Mouse (Mus musculus) MEL (cell line): ENCODE data around the gene Slc25a15. TPM values are rescaled to one million over a fixed set of nuclear protein-coding genes. Genes with fewer than 3 reads are reported as not detected.

Experiments
- DNase-seq: peaks from one replicate; pipeline ENCODE4 v3.0.0; 2011; ENCODE audit warnings: low read depth, low spot score
- H3K27ac ChIP-seq: 2 replicates; pipeline ENCODE4 v1.5.1; 2012; ENCODE audit warnings: low read depth, mild to moderate bottlenecking, control low read depth, low read length, moderate library complexity; ENCODE audit not compliant: control insufficient read depth
- H3K27me3 ChIP-seq, 2 experiments: fragments of 150-350 bp in 1 of 2; sonication (generic) in 1 of 2; 2 replicates each; pipeline ENCODE4 v1.6.1; 2012; ENCODE audit warnings: low read length in 2 of 2, mild to moderate bottlenecking in 2 of 2, improper control_type of control experiment in 1 of 2, moderate library complexity in 1 of 2; ENCODE audit not compliant: insufficient read depth in 2 of 2, control insufficient read depth in 1 of 2
- H3K36me3 ChIP-seq, 2 experiments: 2 replicates each; pipeline ENCODE4 v1.6.1; 2012 to 2014; ENCODE audit warnings: low read length in 2 of 2, improper control_type of control experiment in 1 of 2, inconsistent platforms in 1 of 2, mild to moderate bottlenecking in 1 of 2; ENCODE audit not compliant: insufficient read depth in 2 of 2, control insufficient read depth in 1 of 2
- H3K4me1 ChIP-seq, 2 experiments: fragments of 150-350 bp in 1 of 2; sonication (generic) in 1 of 2; 2 replicates each; pipeline ENCODE4 v1.6.1; 2012; ENCODE audit warnings: low read length in 2 of 2, improper control_type of control experiment in 1 of 2, mild to moderate bottlenecking in 1 of 2; ENCODE audit not compliant: insufficient read depth in 2 of 2, control insufficient read depth in 1 of 2
- H3K4me3 ChIP-seq, 2 experiments: fragments of 150-350 bp in 1 of 2; sonication (generic) in 1 of 2; 2 replicates each; pipeline ENCODE4 v1.5.1; 2012; ENCODE audit warnings: low read depth in 2 of 2, low read length in 2 of 2, mild to moderate bottlenecking in 2 of 2, moderate library complexity in 2 of 2, control low read depth in 1 of 2, improper control_type of control experiment in 1 of 2; ENCODE audit not compliant: control insufficient read depth in 1 of 2, insufficient read depth in 1 of 2
- H3K79me2 ChIP-seq: 2 replicates; pipeline ENCODE4 v1.6.1; 2012; ENCODE audit warnings: mild to moderate bottlenecking, low read length, moderate library complexity; ENCODE audit not compliant: control insufficient read depth, poor library complexity, insufficient read depth
- H3K9ac ChIP-seq: 2 replicates; pipeline ENCODE4 v1.6.1; 2012; ENCODE audit warnings: low read depth, mild to moderate bottlenecking, control low read depth, low read length, moderate library complexity; ENCODE audit not compliant: control insufficient read depth, poor library complexity, severe bottlenecking
- H3K9me3 ChIP-seq: fragments of 150-350 bp; sonication (generic); replicated peaks from 2 replicates; pipeline ENCODE4 v1.6.1; 2012; ENCODE audit warnings: mild to moderate bottlenecking, low read length, improper control_type of control experiment, moderate library complexity; ENCODE audit not compliant: insufficient read depth
- BHLHE40 ChIP-seq: IDR thresholded peaks from 2 replicates; pipeline ENCODE4 v1.6.1; 2012; ENCODE audit warnings: low read depth, mild to moderate bottlenecking, inconsistent platforms, low read length, improper control_type of control experiment, borderline replicate concordance
- CHD1 ChIP-seq: IDR thresholded peaks from 2 replicates; pipeline ENCODE4 v1.6.1; 2012; ENCODE audit warnings: low read depth, mild to moderate bottlenecking, inconsistent platforms, low read length, improper control_type of control experiment
- CHD2 ChIP-seq: IDR thresholded peaks from 2 replicates; pipeline ENCODE4 v1.6.1; 2011; ENCODE audit warnings: low read length, improper control_type of control experiment
- CTCF ChIP-seq, 3 experiments: IDR thresholded peaks in 2 of 3; conservative IDR thresholded peaks in 1 of 3; 2 replicates each; pipeline ENCODE4 v1.5.1; 2011 to 2012; ENCODE audit warnings: low read length in 3 of 3, low read depth in 2 of 3, mild to moderate bottlenecking in 2 of 3, improper control_type of control experiment in 1 of 3, inconsistent platforms in 1 of 3, mixed read lengths in 1 of 3, moderate library complexity in 1 of 3; ENCODE audit not compliant: control insufficient read depth in 1 of 3, insufficient read depth in 1 of 3, poor library complexity in 1 of 3, severe bottlenecking in 1 of 3
- ELF1 ChIP-seq: IDR thresholded peaks from 2 replicates; pipeline ENCODE4 v1.6.1; 2014; ENCODE audit warnings: low read depth, mild to moderate bottlenecking, inconsistent platforms, low read length, improper control_type of control experiment, moderate library complexity
- GABPA ChIP-seq: IDR thresholded peaks from 2 replicates; pipeline ENCODE4 v1.6.1; 2012; ENCODE audit warnings: low read depth, mild to moderate bottlenecking, inconsistent platforms, low read length, improper control_type of control experiment, moderate library complexity
- GATA1 ChIP-seq: IDR thresholded peaks from 2 replicates; pipeline ENCODE4 v1.6.1; 2011; ENCODE audit warnings: low read depth, low read length, improper control_type of control experiment
- JUND ChIP-seq: IDR thresholded peaks from 2 replicates; pipeline ENCODE4 v1.6.1; 2011; ENCODE audit warnings: low read depth, mild to moderate bottlenecking, improper control_type of control experiment, low read length
- MAFK ChIP-seq: IDR thresholded peaks from 2 replicates; pipeline ENCODE4 v1.6.1; 2011; ENCODE audit warnings: low read depth, mild to moderate bottlenecking, low read length, improper control_type of control experiment, borderline replicate concordance
- MAX ChIP-seq: IDR thresholded peaks from 2 replicates; pipeline ENCODE4 v1.6.1; 2011; ENCODE audit warnings: low read length, improper control_type of control experiment
- MEF2A ChIP-seq: IDR thresholded peaks from 2 replicates; pipeline ENCODE4 v1.6.1; 2014; ENCODE audit warnings: low read depth, mild to moderate bottlenecking, inconsistent platforms, low read length, improper control_type of control experiment; ENCODE audit not compliant: poor library complexity, insufficient replicate concordance, severe bottlenecking; ENCODE audit errors: extremely low read depth
- MXI1 ChIP-seq: IDR thresholded peaks from 2 replicates; pipeline ENCODE4 v1.6.1; 2011; ENCODE audit warnings: mild to moderate bottlenecking, low read depth, low read length, improper control_type of control experiment
- MYC ChIP-seq: IDR thresholded peaks from 2 replicates; pipeline ENCODE4 v1.6.1; 2011; ENCODE audit warnings: low read depth, mild to moderate bottlenecking, low read length, improper control_type of control experiment, moderate library complexity
- NELFE ChIP-seq: IDR thresholded peaks from 2 replicates; pipeline ENCODE4 v1.6.1; 2011; ENCODE audit warnings: low read depth, low read length, improper control_type of control experiment
- NRF1 ChIP-seq: IDR thresholded peaks from 2 replicates; pipeline ENCODE4 v1.6.1; 2014; ENCODE audit warnings: low read depth, mild to moderate bottlenecking, inconsistent platforms, low read length, improper control_type of control experiment, moderate library complexity; ENCODE audit not compliant: poor library complexity, insufficient read depth, severe bottlenecking
- POLR2AphosphoS2 ChIP-seq: IDR thresholded peaks from 2 replicates; pipeline ENCODE4 v1.6.1; 2011; ENCODE audit warnings: low read length, improper control_type of control experiment
- RCOR1 ChIP-seq: IDR thresholded peaks from 2 replicates; pipeline ENCODE4 v1.6.1; 2012; ENCODE audit warnings: low read depth, mild to moderate bottlenecking, inconsistent platforms, low read length, improper control_type of control experiment
- SIN3A ChIP-seq: IDR thresholded peaks from 2 replicates; pipeline ENCODE4 v1.6.1; 2012; ENCODE audit warnings: low read length, improper control_type of control experiment, inconsistent platforms
- TBP ChIP-seq: IDR thresholded peaks from 2 replicates; pipeline ENCODE4 v1.8.0; 2011; ENCODE audit warnings: low read depth, low read length, improper control_type of control experiment
- TCF12 ChIP-seq: IDR thresholded peaks from 2 replicates; pipeline ENCODE4 v1.6.1; 2014; ENCODE audit warnings: low read depth, mild to moderate bottlenecking, inconsistent platforms, low read length, improper control_type of control experiment, moderate library complexity
- UBTF ChIP-seq: IDR thresholded peaks from 2 replicates; pipeline ENCODE4 v1.6.1; 2012; ENCODE audit warnings: low read depth, mild to moderate bottlenecking, inconsistent platforms, low read length, improper control_type of control experiment, moderate library complexity, borderline replicate concordance; ENCODE audit not compliant: insufficient read depth
- ZNF384 ChIP-seq: IDR thresholded peaks from 2 replicates; pipeline ENCODE4 v1.6.1; 2012; ENCODE audit warnings: low read depth, mild to moderate bottlenecking, inconsistent platforms, low read length, improper control_type of control experiment
- polyA plus RNA-seq, 2 experiments: library from polyadenylated mRNA; stranded (reverse) in 1 of 2; unstranded in 1 of 2; fragments of >175 nt in 1 of 2; fragments of >200 nt in 1 of 2; gene quantifications; 2 replicates each; pipeline versions ENCODE4 v1.2.1 to v1.2.4; 2012; ENCODE audit warnings: low replicate concordance in 2 of 2, low read depth in 1 of 2; ENCODE audit not compliant: insufficient read length in 2 of 2, insufficient read depth in 1 of 2, missing spikeins in 1 of 2
- total RNA-seq: library from RNA; depleted of rRNA; stranded (reverse); fragments of 300-350 nt; gene quantifications from 2 replicates; pipeline ENCODE4 v1.2.3, GENCODE M21; 2012

Slc25a15 gene
- total and polyA plus RNA-seq, 3 experiments, result 11.4 to 21.7 TPM; not detected in 1

DNA sequence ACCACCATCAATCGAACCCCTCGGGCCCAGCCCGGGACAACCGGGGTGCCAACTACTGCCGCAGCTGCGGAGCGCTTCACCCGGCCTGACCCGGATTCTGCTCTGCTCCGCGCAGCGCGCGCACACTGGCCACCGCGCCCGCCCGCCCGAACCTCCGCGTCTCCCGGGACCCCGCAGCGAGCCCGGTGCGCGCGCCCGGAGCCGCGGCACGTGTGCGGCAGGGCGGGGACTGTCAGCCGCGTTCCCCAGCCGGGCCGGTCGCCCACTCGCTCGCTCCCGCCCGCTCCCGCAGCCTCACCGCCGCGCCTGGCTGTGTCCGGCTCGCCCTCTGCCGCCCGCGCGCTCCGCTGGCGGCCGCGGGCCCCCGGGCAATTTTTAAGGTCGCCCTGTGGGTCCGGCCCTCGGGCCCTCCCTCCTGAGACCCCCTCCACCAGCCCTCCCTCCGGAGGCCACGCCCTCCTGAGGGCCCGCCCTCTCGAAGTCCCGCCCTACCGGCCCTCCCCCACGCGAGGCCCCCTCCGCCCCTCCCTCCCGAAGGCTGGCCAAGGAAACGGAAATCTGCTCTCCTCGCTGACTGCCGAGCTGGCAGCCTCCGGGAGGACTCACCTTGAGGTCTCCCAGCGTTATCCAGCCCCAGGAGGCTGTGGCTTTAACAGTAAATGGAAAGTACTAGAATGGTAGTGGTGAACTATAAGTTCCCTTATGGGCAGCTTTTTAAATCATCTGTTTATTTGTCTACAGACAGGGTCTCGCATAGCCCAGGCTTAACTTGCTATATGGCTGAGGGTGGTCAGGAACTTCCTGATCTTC lies at the start of gene Slc25a15 (continued):
- TF ChIP-seq ZNF384 (no peak), POLR2AphosphoS2 (peak; percentile 95), TBP (peak; percentile 55), MAFK (no peak), MXI1 (peak; percentile 94)

DNA sequence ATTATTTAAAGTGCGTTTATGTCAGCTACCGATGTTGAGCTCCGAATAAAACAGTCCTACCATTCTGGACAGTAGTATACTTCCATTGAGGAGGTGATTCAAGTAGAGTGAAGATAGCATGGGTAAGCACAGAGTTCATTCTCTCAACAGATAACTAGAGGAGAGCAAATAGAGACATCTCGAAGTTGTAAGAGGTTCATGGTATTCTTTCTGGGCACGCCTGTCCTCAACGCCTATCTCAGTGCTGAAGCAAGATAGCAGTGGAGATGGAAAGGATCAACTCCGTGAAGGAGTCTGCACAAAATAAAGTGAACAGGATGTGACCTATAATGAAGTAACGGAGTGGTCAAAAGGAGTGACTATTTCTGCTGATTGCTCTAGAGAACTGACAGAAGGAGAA lies 13.6 kb upstream of the Slc25a15 start:
- Histone ChIP-seq H3K4me1 (peaks cover 4 to 10% of the 10 kb centered on the region in 2 experiments; a peak in 3 of 4 replicates), H3K9me3 (no peaks in the 10 kb centered on the region), H3K27me3 (no peaks in the 10 kb centered on the region), H3K4me3 (peak overlapping the region; percentile 69 to 98), H3K79me2 (peaks cover 19% of the 10 kb centered on the region), H3K27ac (peak overlapping the region; percentile 58), H3K36me3 (peaks cover 0 to 18% of the 10 kb centered on the region in 2 experiments), H3K9ac (peak overlapping the region; percentile 92)
- peak; percentile 58 for DNase-seq
- TF ChIP-seq TCF12 (no peak), ELF1 (no peak), NELFE (no peak), UBTF (no peak), MYC (no peak), BHLHE40 (no peak), CHD1 (0 out of 2 replicates have a peak, but pooled peaks have one; percentile 49), RCOR1 (no peak), MEF2A (no peak), MAX (no peak), MXI1 (peak; percentile 54; the same call in 1 of the 2 replicates), GABPA (no peak), SIN3A (peak; percentile 20; the same call in 1 of the 2 replicates), CTCF (IDR thresholded peaks at IDR 0.05 in 2 of 3, conservative IDR thresholded peaks at IDR 0.05 in 1 of 3; ENCODE audit: control insufficient read depth in 1 of 3, insufficient read depth in 1 of 3, low read depth in 2 of 3, low read length in 3 of 3, poor library complexity in 1 of 3, severe bottlenecking in 1 of 3) (no peak), JUND (no peak), CHD2 (no peak), NRF1 (no peak), GATA1 (peak; percentile 30; the same call in 1 of the 2 replicates)
